Mouse (Mus musculus): Measurements from ENCODE around the gene Tfb2m. TPM values are rescaled to one million over a fixed set of nuclear protein-coding genes. Genes with fewer than 3 reads are reported as not detected.
A peak's percentile ranks its signal among the peaks of the same experiment; 100 is the strongest.
"Not testable (repeated sequence)": the region's sequence is repeated elsewhere in the genome, so short reads cannot be mapped to it uniquely, and the experiment has no call there.

Tfb2m gene
- 32.6 and 33.5 TPM in 2 replicates for polyA plus RNA-seq (2014; fragmentation: Nextera tagmentation; extraction: Ambion mirVana)

- not testable (repeated sequence) for H3K36me3 ChIP-seq (ENCODE audit: control insufficient read depth, insufficient read depth, low read length); H3K9me3 ChIP-seq (ENCODE audit: control insufficient read depth, low read length); H3K27me3 ChIP-seq (ENCODE audit: control insufficient read depth, insufficient read depth, low read length)
- H3K4me2 ChIP-seq (ENCODE audit: low read depth, low read length) = peak within 1 kb of the TSS; percentile 65
- ATAC-seq (ENCODE audit: low read depth) = peak; percentile 99
- H3K9ac ChIP-seq (replicated peaks; ENCODE audit: low read depth, low read length) = peak within 1 kb of the TSS; percentile 74
- under 1% methylated on average over 69 of the region's 69 CpGs for WGBS
- peak within 1 kb of the TSS; percentile 74 for H3K4me3 ChIP-seq (ENCODE audit: low read depth, low read length)
- H3K4me1 ChIP-seq (ENCODE audit: control insufficient read depth, insufficient read depth, low read length) = peaks cover 22% of the 10 kb centered on the region
- peak within 1 kb of the TSS; percentile 90 for H3K27ac ChIP-seq (ENCODE audit: low read depth, low read length)
Observed at GRCm38 (mm10) chr1:179545768-179546550, at the start of gene Tfb2m, which contains the start of gene Cnst. Tfb2m (minus strand) TSS chr1:179546267. Cnst (plus strand) TSS chr1:179546370.

GRCm38 (mm10) chr1:179592972-179593371 is 46.9 kb upstream of the Tfb2m start:
- no peak overlapping the region for H3K4me2 ChIP-seq (ENCODE audit: low read depth, low read length)
- no peaks in the 10 kb centered on the region for H3K36me3 ChIP-seq (ENCODE audit: control insufficient read depth, insufficient read depth, low read length)
- no peak for ATAC-seq (ENCODE audit: low read depth)
- H3K9me3 ChIP-seq (ENCODE audit: control insufficient read depth, low read length) = no peaks in the 10 kb centered on the region
- H3K4me1 ChIP-seq (ENCODE audit: control insufficient read depth, insufficient read depth, low read length) = no peaks in the 10 kb centered on the region
- no peaks in the 10 kb centered on the region for H3K27me3 ChIP-seq (ENCODE audit: control insufficient read depth, insufficient read depth, low read length)
- H3K9ac ChIP-seq (replicated peaks; ENCODE audit: low read depth, low read length) = no peak overlapping the region
- WGBS = 72% methylated on average over 7 of the region's 7 CpGs
- H3K27ac ChIP-seq (ENCODE audit: low read depth, low read length) = no peak overlapping the region
- H3K4me3 ChIP-seq (ENCODE audit: low read depth, low read length) = no peak overlapping the region

GRCm38 (mm10) chr1:179592143-179592542 is 46.1 kb upstream of the Tfb2m start:
- H3K9ac ChIP-seq (replicated peaks; ENCODE audit: low read depth, low read length) = no peak overlapping the region
- 92% methylated on average over 2 of the region's 2 CpGs for WGBS
- H3K27ac ChIP-seq (ENCODE audit: low read depth, low read length) = no peak overlapping the region
- H3K4me2 ChIP-seq (ENCODE audit: low read depth, low read length) = no peak overlapping the region
- no peaks in the 10 kb centered on the region for H3K36me3 ChIP-seq (ENCODE audit: control insufficient read depth, insufficient read depth, low read length)
- H3K4me1 ChIP-seq (ENCODE audit: control insufficient read depth, insufficient read depth, low read length) = no peaks in the 10 kb centered on the region
- no peaks in the 10 kb centered on the region for H3K9me3 ChIP-seq (ENCODE audit: control insufficient read depth, low read length)
- no peak overlapping the region for H3K4me3 ChIP-seq (ENCODE audit: low read depth, low read length)
- H3K27me3 ChIP-seq (ENCODE audit: control insufficient read depth, insufficient read depth, low read length) = no peaks in the 10 kb centered on the region
- no peak for ATAC-seq (ENCODE audit: low read depth)

- ATAC-seq (ENCODE audit: low read depth) = 0 out of 2 replicates have a peak, but pooled peaks have one; percentile 28
- H3K9ac ChIP-seq (replicated peaks; ENCODE audit: low read depth, low read length) = no peak overlapping the region
Observed at GRCm38 (mm10) chr1:179591639-179592038, 45.6 kb upstream of the Tfb2m start.

GRCm38 (mm10) chr1:179588230-179588629 is 42.2 kb upstream of the Tfb2m start:
- 49% methylated on average over 4 of the region's 4 CpGs for WGBS
- Histone ChIP-seq H3K9ac (replicated peaks; ENCODE audit: low read depth, low read length) (no peak overlapping the region), H3K4me1 (ENCODE audit: control insufficient read depth, insufficient read depth, low read length) (peaks cover 9% of the 10 kb centered on the region; the same call in 1 of the 2 replicates), H3K36me3 (ENCODE audit: control insufficient read depth, insufficient read depth, low read length) (no peaks in the 10 kb centered on the region), H3K4me3 (ENCODE audit: low read depth, low read length) (no peak overlapping the region), H3K9me3 (ENCODE audit: control insufficient read depth, low read length) (no peaks in the 10 kb centered on the region), H3K27ac (ENCODE audit: low read depth, low read length) (no peak overlapping the region), H3K4me2 (ENCODE audit: low read depth, low read length) (no peak overlapping the region), H3K27me3 (ENCODE audit: control insufficient read depth, insufficient read depth, low read length) (no peaks in the 10 kb centered on the region)
- peak; percentile 51; the same call in 1 of the 2 replicates for ATAC-seq (ENCODE audit: low read depth)

More at GRCm38 (mm10) chr1:179591639-179592038, 45.6 kb upstream of the Tfb2m start:
- Histone ChIP-seq H3K4me1 (ENCODE audit: control insufficient read depth, insufficient read depth, low read length) (0 out of 2 replicates have a peak, but pooled peaks cover 2% of the 10 kb centered on the region), H3K4me3 (ENCODE audit: low read depth, low read length) (no peak overlapping the region), H3K27ac (ENCODE audit: low read depth, low read length) (no peak overlapping the region), H3K27me3 (ENCODE audit: control insufficient read depth, insufficient read depth, low read length) (no peaks in the 10 kb centered on the region), H3K36me3 (ENCODE audit: control insufficient read depth, insufficient read depth, low read length) (no peaks in the 10 kb centered on the region), H3K9me3 (ENCODE audit: control insufficient read depth, low read length) (no peaks in the 10 kb centered on the region), H3K4me2 (ENCODE audit: low read depth, low read length) (no peak overlapping the region)
- WGBS = 73% methylated on average over 12 of the region's 12 CpGs

GRCm38 (mm10) chr1:179586430-179587095 is 40.5 kb upstream of the Tfb2m start:
- Histone ChIP-seq H3K27me3 (ENCODE audit: control insufficient read depth, insufficient read depth, low read length) (no peaks in the 10 kb centered on the region), H3K4me3 (ENCODE audit: low read depth, low read length) (no peak overlapping the region), H3K9me3 (ENCODE audit: control insufficient read depth, low read length) (no peaks in the 10 kb centered on the region), H3K27ac (ENCODE audit: low read depth, low read length) (no peak overlapping the region), H3K4me2 (ENCODE audit: low read depth, low read length) (no peak overlapping the region), H3K9ac (replicated peaks; ENCODE audit: low read depth, low read length) (no peak overlapping the region), H3K4me1 (ENCODE audit: control insufficient read depth, insufficient read depth, low read length) (peaks cover 9% of the 10 kb centered on the region; the same call in 1 of the 2 replicates), H3K36me3 (ENCODE audit: control insufficient read depth, insufficient read depth, low read length) (no peaks in the 10 kb centered on the region)
- WGBS = 20% methylated on average over 3 of the region's 3 CpGs
- ATAC-seq (ENCODE audit: low read depth) = peak; percentile 38; the same call in 1 of the 2 replicates

GRCm38 (mm10) chr1:179585646-179586045 is 39.6 kb upstream of the Tfb2m start:
- no peak for ATAC-seq (ENCODE audit: low read depth)
- 58% methylated on average over 9 of the region's 9 CpGs for WGBS
- Histone ChIP-seq H3K36me3 (ENCODE audit: control insufficient read depth, insufficient read depth, low read length) (no peaks in the 10 kb centered on the region), H3K9me3 (ENCODE audit: control insufficient read depth, low read length) (no peaks in the 10 kb centered on the region), H3K9ac (replicated peaks; ENCODE audit: low read depth, low read length) (no peak overlapping the region), H3K4me3 (ENCODE audit: low read depth, low read length) (no peak overlapping the region), H3K27ac (ENCODE audit: low read depth, low read length) (no peak overlapping the region), H3K4me2 (ENCODE audit: low read depth, low read length) (no peak overlapping the region), H3K4me1 (ENCODE audit: control insufficient read depth, insufficient read depth, low read length) (peaks cover 9% of the 10 kb centered on the region; the same call in 1 of the 2 replicates), H3K27me3 (ENCODE audit: control insufficient read depth, insufficient read depth, low read length) (no peaks in the 10 kb centered on the region)

GRCm38 (mm10) chr1:179584220-179584619 is 38.2 kb upstream of the Tfb2m start:
- Histone ChIP-seq H3K4me1 (ENCODE audit: control insufficient read depth, insufficient read depth, low read length) (peaks cover 9% of the 10 kb centered on the region; the same call in 1 of the 2 replicates), H3K4me3 (ENCODE audit: low read depth, low read length) (no peak overlapping the region), H3K27me3 (ENCODE audit: control insufficient read depth, insufficient read depth, low read length) (no peaks in the 10 kb centered on the region), H3K4me2 (ENCODE audit: low read depth, low read length) (no peak overlapping the region), H3K9me3 (ENCODE audit: control insufficient read depth, low read length) (no peaks in the 10 kb centered on the region), H3K9ac (replicated peaks; ENCODE audit: low read depth, low read length) (no peak overlapping the region), H3K36me3 (ENCODE audit: control insufficient read depth, insufficient read depth, low read length) (peaks cover 7% of the 10 kb centered on the region; the same call in 1 of the 2 replicates), H3K27ac (ENCODE audit: low read depth, low read length) (no peak overlapping the region)
- ATAC-seq (ENCODE audit: low read depth) = no peak
- WGBS = 89% methylated on average over 4 of the region's 4 CpGs

- ATAC-seq (ENCODE audit: low read depth) = no peak
- WGBS = 92% methylated on average over 3 of the region's 3 CpGs
- Histone ChIP-seq H3K27ac (ENCODE audit: low read depth, low read length) (no peak overlapping the region), H3K9ac (replicated peaks; ENCODE audit: low read depth, low read length) (no peak overlapping the region), H3K9me3 (ENCODE audit: control insufficient read depth, low read length) (no peaks in the 10 kb centered on the region), H3K36me3 (ENCODE audit: control insufficient read depth, insufficient read depth, low read length) (peaks cover 7% of the 10 kb centered on the region; the same call in 1 of the 2 replicates), H3K4me2 (ENCODE audit: low read depth, low read length) (no peak overlapping the region), H3K4me3 (ENCODE audit: low read depth, low read length) (no peak overlapping the region), H3K4me1 (ENCODE audit: control insufficient read depth, insufficient read depth, low read length) (peaks cover 9% of the 10 kb centered on the region; the same call in 1 of the 2 replicates), H3K27me3 (ENCODE audit: control insufficient read depth, insufficient read depth, low read length) (no peaks in the 10 kb centered on the region)
Observed at GRCm38 (mm10) chr1:179583090-179583489, 37.0 kb upstream of the Tfb2m start.
